Mouse (Mus musculus) myocyte (in vitro differentiated cells): ENCODE data around the gene Gm42372. TPM values are rescaled to one million over a fixed set of nuclear protein-coding genes. Genes with fewer than 3 reads are reported as not detected.

Source experiments
- H3K27me3 ChIP-seq: one replicate; pipeline ENCODE4 v1.6.1; 2011; ENCODE audit not compliant: control insufficient read depth, insufficient read depth, insufficient read length
- H3K36me3 ChIP-seq: one replicate; pipeline ENCODE4 v1.6.1; 2011; ENCODE audit not compliant: control insufficient read depth, insufficient read depth
- H3K4me2 ChIP-seq: one replicate; pipeline ENCODE4 v1.6.1; 2011; ENCODE audit warnings: low read depth, control low read depth
- H3K4me3 ChIP-seq: one replicate; pipeline ENCODE4 v1.5.1; 2011; ENCODE audit warnings: mild to moderate bottlenecking, control low read depth, moderate library complexity
- H3K79me2 ChIP-seq: one replicate; pipeline ENCODE4 v1.6.1; 2011; ENCODE audit not compliant: control insufficient read depth, insufficient read depth
- H3ac ChIP-seq: one replicate; pipeline ENCODE4 v1.6.1; 2011; ENCODE audit not compliant: control insufficient read depth, insufficient read length
- CEBPB ChIP-seq: IDR thresholded peaks from 2 replicates; pipeline ENCODE4 v1.6.1; 2011; ENCODE audit warnings: mild to moderate bottlenecking, moderate library complexity; ENCODE audit not compliant: poor library complexity, insufficient read depth, severe bottlenecking
- E2F4 ChIP-seq: IDR thresholded peaks from one replicate; pipeline ENCODE4 v1.6.1; 2011; ENCODE audit warnings: mild to moderate bottlenecking, control low read depth, moderate library complexity; ENCODE audit not compliant: insufficient read depth
- MAX ChIP-seq: IDR thresholded peaks from one replicate; pipeline ENCODE4 v1.6.1; 2011; ENCODE audit warnings: low read depth, mild to moderate bottlenecking, control low read depth
- MYOD1 ChIP-seq, 3 experiments: IDR thresholded peaks; one replicate each; pipeline ENCODE4 v1.6.1; 2011; ENCODE audit warnings: control low read depth in 2 of 3, low read depth in 2 of 3, mild to moderate bottlenecking in 2 of 3, moderate library complexity in 1 of 3; ENCODE audit not compliant: insufficient read length in 2 of 3, control insufficient read depth in 1 of 3
- MYOG ChIP-seq, 3 experiments: IDR thresholded peaks; one replicate each; pipeline ENCODE4 v1.6.1; 2011; ENCODE audit warnings: control low read depth in 2 of 3, low read depth in 2 of 3, mild to moderate bottlenecking in 2 of 3; ENCODE audit not compliant: insufficient read length in 2 of 3, control insufficient read depth in 1 of 3, insufficient read depth in 1 of 3
- POLR2A ChIP-seq: IDR thresholded peaks from one replicate; pipeline ENCODE4 v1.6.1; 2011; ENCODE audit warnings: low read depth, mild to moderate bottlenecking, control low read depth, moderate library complexity; ENCODE audit not compliant: insufficient read length
- POLR2AphosphoS2 ChIP-seq: IDR thresholded peaks from one replicate; pipeline ENCODE4 v1.6.1; 2011; ENCODE audit warnings: low read depth, control low read depth; ENCODE audit not compliant: insufficient read length
- REST ChIP-seq: IDR thresholded peaks from one replicate; pipeline ENCODE4 v1.6.1; 2011; ENCODE audit warnings: mild to moderate bottlenecking, control low read depth, moderate library complexity; ENCODE audit not compliant: insufficient read depth, insufficient read length
- SRF ChIP-seq: IDR thresholded peaks from one replicate; pipeline ENCODE4 v1.6.1; 2011; ENCODE audit warnings: low read depth; ENCODE audit not compliant: control insufficient read depth, insufficient read length
- TCF12 ChIP-seq: IDR thresholded peaks from one replicate; pipeline ENCODE4 v1.6.1; 2011; ENCODE audit warnings: mild to moderate bottlenecking, control low read depth; ENCODE audit not compliant: poor library complexity, insufficient read depth, severe bottlenecking
- TCF3 ChIP-seq: IDR thresholded peaks from one replicate; pipeline ENCODE4 v1.6.1; 2011; ENCODE audit warnings: low read depth, control low read depth; ENCODE audit not compliant: insufficient read length
- USF1 ChIP-seq: IDR thresholded peaks from one replicate; pipeline ENCODE4 v1.6.1; 2011; ENCODE audit warnings: low read depth, mild to moderate bottlenecking, control low read depth, moderate library complexity
- polyA plus RNA-seq: library from polyadenylated mRNA; unstranded; fragments of >200 nt; fragmentation: generic; extraction: Trizol; gene quantifications from one replicate; pipeline ENCODE4 v1.2.1, GENCODE M21; 2012; ENCODE audit warnings: missing spikeins

Gene Gm42372
- polyA plus RNA-seq: not detected

GRCm38 (mm10) chr7:16982859-16983568 is at the start of gene Gm42372:
Gene Gm42372, plus strand, starts transcription at chr7:16983086.
- H3K4me3 ChIP-seq: no peak within 1 kb of the TSS
- TF ChIP-seq USF1: no peak
- H3ac ChIP-seq: no peak within 1 kb of the TSS
- no peaks in the 10 kb centered on the region for H3K79me2 ChIP-seq
- no peaks in the 10 kb centered on the region for H3K36me3 ChIP-seq
- no peaks in the 10 kb centered on the region for H3K27me3 ChIP-seq
- no peak within 1 kb of the TSS for H3K4me2 ChIP-seq

- no peak overlapping the region for H3K4me2 ChIP-seq
- H3K4me3 ChIP-seq: no peak overlapping the region
- H3K36me3 ChIP-seq: no peaks in the 10 kb centered on the region
- no peak for TF ChIP-seq MYOG (IDR thresholded peaks at IDR 0.05; ENCODE audit: control insufficient read depth in 1 of 3, insufficient read depth in 1 of 3, insufficient read length in 2 of 3, low read depth in 2 of 3)
- no peak for TF ChIP-seq TCF3
- TF ChIP-seq POLR2AphosphoS2: no peak
- TF ChIP-seq CEBPB: no peak
- TF ChIP-seq POLR2A: no peak
- TF ChIP-seq REST: no peak
- H3ac ChIP-seq: no peak overlapping the region
- H3K27me3 ChIP-seq: no peaks in the 10 kb centered on the region
- H3K79me2 ChIP-seq: no peaks in the 10 kb centered on the region
Observed at GRCm38 (mm10) chr7:16937312-16937711, 45.6 kb upstream of the Gm42372 start.

GRCm38 (mm10) chr7:16938117-16938791 is 44.6 kb upstream of the Gm42372 start:
- H3K27me3 ChIP-seq: no peaks in the 10 kb centered on the region
- H3K4me3 ChIP-seq: no peak overlapping the region
- no peaks in the 10 kb centered on the region for H3K36me3 ChIP-seq
- TF ChIP-seq SRF (no peak), REST (no peak), MYOD1 (IDR thresholded peaks at IDR 0.05; ENCODE audit: control insufficient read depth in 1 of 3, insufficient read length in 2 of 3, low read depth in 2 of 3) (no peak), POLR2A (no peak), MYOG (IDR thresholded peaks at IDR 0.05; ENCODE audit: control insufficient read depth in 1 of 3, insufficient read depth in 1 of 3, insufficient read length in 2 of 3, low read depth in 2 of 3) (no peak)
- H3K79me2 ChIP-seq: no peaks in the 10 kb centered on the region
- H3ac ChIP-seq: no peak overlapping the region
- no peak overlapping the region for H3K4me2 ChIP-seq

- Histone ChIP-seq H3K79me2 (no peaks in the 10 kb centered on the region), H3K27me3 (no peaks in the 10 kb centered on the region), H3K4me2 (peak overlapping the region; percentile 59), H3K4me3 (no peak overlapping the region), H3ac (no peak overlapping the region), H3K36me3 (no peaks in the 10 kb centered on the region)
- TF ChIP-seq POLR2A: no peak
- TF ChIP-seq CEBPB: no peak
- no peak for TF ChIP-seq MYOD1 (IDR thresholded peaks at IDR 0.05; ENCODE audit: control insufficient read depth in 1 of 3, insufficient read length in 2 of 3, low read depth in 2 of 3)
- no peak for TF ChIP-seq TCF12
- no peak for TF ChIP-seq SRF
- no peak for TF ChIP-seq E2F4
- TF ChIP-seq REST: no peak
- no peak for TF ChIP-seq TCF3
- TF ChIP-seq MAX: no peak
- no peak for TF ChIP-seq MYOG (IDR thresholded peaks at IDR 0.05; ENCODE audit: control insufficient read depth in 1 of 3, insufficient read depth in 1 of 3, insufficient read length in 2 of 3, low read depth in 2 of 3)
- no peak for TF ChIP-seq USF1
- no peak for TF ChIP-seq POLR2AphosphoS2
Observed at GRCm38 (mm10) chr7:16940292-16940691, 42.6 kb upstream of the Gm42372 start.

- Histone ChIP-seq H3K79me2 (peaks cover 5% of the 10 kb centered on the region), H3ac (no peak overlapping the region), H3K36me3 (no peaks in the 10 kb centered on the region), H3K4me2 (no peak overlapping the region), H3K27me3 (no peaks in the 10 kb centered on the region), H3K4me3 (no peak overlapping the region)
- TF ChIP-seq MAX (no peak), POLR2AphosphoS2 (no peak), CEBPB (no peak), E2F4 (no peak), USF1 (no peak)
Observed at GRCm38 (mm10) chr7:16942861-16943260, 40.0 kb upstream of the Gm42372 start.
